In the genomic region with DNA sequence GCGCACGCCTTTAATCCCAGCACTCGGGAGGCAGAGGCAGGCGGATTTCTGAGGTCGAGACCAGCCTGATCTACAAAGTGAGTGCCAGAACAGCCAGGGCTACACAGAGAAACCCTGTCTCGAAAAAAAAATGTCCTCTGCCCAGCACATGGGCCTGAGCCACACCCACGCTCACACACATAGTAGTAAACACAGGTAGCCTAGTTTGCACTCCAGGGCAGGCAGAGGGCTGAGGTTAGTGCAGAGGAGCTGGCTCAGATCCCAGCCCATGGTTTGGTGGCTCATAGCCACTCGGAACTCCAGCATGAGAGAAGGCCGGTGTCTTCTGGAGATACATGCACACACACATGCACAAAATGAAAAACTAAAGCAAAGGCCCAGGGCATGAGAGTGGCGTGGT, we compare ENCODE assay signal across 22 mouse cellular contexts. TPM values are rescaled to one million over a fixed set of nuclear protein-coding genes. Genes with fewer than 3 reads are reported as not detected.
A peak's percentile ranks its signal among the peaks of the same experiment; 100 is the strongest.
DNase-seq lines count a peak whose midpoint lies in the region; ATAC-seq and TF ChIP-seq lines count a peak whose summit lies in the region.
"Had no signal": no experiment of that assay in that cellular context is flagged by ENCODE, and none has a peak within 500 bp of the region (broad histone marks: within the 10 kb centered on the region; RNA-seq: fewer than 3 reads in every experiment).

No protein-coding gene starts in this region.

- no peak overlapping the region for H3K9ac ChIP-seq in liver, adult 2 months (ENCODE audit: low read depth, low read length)
- H3K9ac ChIP-seq in liver, embryonic 11.5 days (ENCODE audit: low read depth, low read length): no peak overlapping the region
- no peak overlapping the region for H3K9ac ChIP-seq in liver, embryonic 16.5 days (ENCODE audit: low read depth, low read length)
- H3K9ac ChIP-seq in liver, postnatal 0 days (replicated peaks): no peak overlapping the region
- H3K9ac ChIP-seq in liver, embryonic 12.5 days: no peak overlapping the region

- ATAC-seq in liver, embryonic 11.5 days (replicated peaks; ENCODE audit: low FRiP score): no peak
- peak; percentile 65 for ATAC-seq in liver, embryonic 16.5 days (ENCODE audit: low read depth)
- peak; percentile 63 for ATAC-seq in liver, postnatal 0 days
- ATAC-seq in liver, embryonic 12.5 days: no peak
- ATAC-seq: activated CD4-positive, CD25-positive, alpha-beta regulatory T cell, adult 4 months; CD4-positive, CD25-positive, alpha-beta regulatory T cell, adult 4 months; Patski had no signal

- H3K9me3 ChIP-seq in liver, embryonic 11.5 days (ENCODE audit: control insufficient read depth, low read length): no peaks in the 10 kb centered on the region
- no peaks in the 10 kb centered on the region for H3K9me3 ChIP-seq in liver, embryonic 16.5 days (replicated peaks; ENCODE audit: control insufficient read depth, low read length)
- no peaks in the 10 kb centered on the region for H3K9me3 ChIP-seq in liver, postnatal 0 days (ENCODE audit: low read length)
- H3K9me3 ChIP-seq in liver, embryonic 12.5 days (replicated peaks): no peaks in the 10 kb centered on the region
- H3K9me3 ChIP-seq: G1E had no signal

- no peaks in the 10 kb centered on the region for H3K27me3 ChIP-seq in liver, adult 2 months (ENCODE audit: control insufficient read depth, insufficient read depth, low read length)
- no peaks in the 10 kb centered on the region for H3K27me3 ChIP-seq in liver, embryonic 11.5 days (replicated peaks; ENCODE audit: control insufficient read depth, insufficient read depth, low read length)
- H3K27me3 ChIP-seq in liver, embryonic 16.5 days (ENCODE audit: control insufficient read depth, insufficient read depth, low read depth, low read length): no peaks in the 10 kb centered on the region
- H3K27me3 ChIP-seq in liver, postnatal 0 days (ENCODE audit: insufficient read depth, low read length): no peaks in the 10 kb centered on the region
- no peaks in the 10 kb centered on the region for H3K27me3 ChIP-seq in liver, embryonic 12.5 days (replicated peaks)
- H3K27me3 ChIP-seq: CH12.LX, Patski had no signal

- no peak overlapping the region for H3K27ac ChIP-seq in liver, adult 2 months (replicated peaks; ENCODE audit: insufficient read depth, low read depth, low read length)
- H3K27ac ChIP-seq in liver, embryonic 11.5 days (ENCODE audit: low read depth, low read length): no peak overlapping the region
- no peak overlapping the region for H3K27ac ChIP-seq in liver, embryonic 16.5 days (ENCODE audit: low read length)
- no peak overlapping the region for H3K27ac ChIP-seq in liver, postnatal 0 days (ENCODE audit: low read depth)
- H3K27ac ChIP-seq in liver, embryonic 12.5 days: no peak overlapping the region

- H3K36me3 ChIP-seq in liver, adult 2 months (ENCODE audit: control insufficient read depth, insufficient read depth, low read length): peaks cover 2% of the 10 kb centered on the region; the same call in 1 of the 2 replicates
- H3K36me3 ChIP-seq in liver, embryonic 11.5 days (ENCODE audit: control insufficient read depth, insufficient read depth, low read length): peaks cover 19% of the 10 kb centered on the region
- H3K36me3 ChIP-seq in liver, embryonic 16.5 days (ENCODE audit: control insufficient read depth, insufficient read depth): peaks cover 5% of the 10 kb centered on the region
- peaks cover 17% of the 10 kb centered on the region; the same call in 1 of the 2 replicates for H3K36me3 ChIP-seq in liver, postnatal 0 days (replicated peaks; ENCODE audit: insufficient read depth, low read length)
- H3K36me3 ChIP-seq in liver, embryonic 12.5 days: peaks cover 56% of the 10 kb centered on the region

- H3K4me3 ChIP-seq in liver, adult 2 months (ENCODE audit: insufficient read depth, low read depth, low read length): no peak overlapping the region
- H3K4me3 ChIP-seq in liver, embryonic 11.5 days (ENCODE audit: low read depth, low read length): no peak overlapping the region
- no peak overlapping the region for H3K4me3 ChIP-seq in liver, embryonic 16.5 days (ENCODE audit: low read depth, low read length)
- no peak overlapping the region for H3K4me3 ChIP-seq in liver, postnatal 0 days (ENCODE audit: low read depth, low read length)
- H3K4me3 ChIP-seq in liver, embryonic 12.5 days: no peak overlapping the region

- TF ChIP-seq EP300 in liver, postnatal 0 days (IDR thresholded peaks at IDR 0.05; ENCODE audit: low read depth): no peak

- no peak for TF ChIP-seq POLR2A in liver, adult 2 months (IDR thresholded peaks at IDR 0.05; ENCODE audit: extremely low read depth, insufficient read depth, low read length)

- no peak for TF ChIP-seq CTCF in liver, adult 2 months (IDR thresholded peaks at IDR 0.05; ENCODE audit: low read depth, low read length)
- TF ChIP-seq CTCF in liver, postnatal 0 days (IDR thresholded peaks at IDR 0.05; ENCODE audit: low read depth): no peak

- H3K79me2 ChIP-seq in liver, adult 2 months (ENCODE audit: control insufficient read depth, insufficient read depth, low read length): no peaks in the 10 kb centered on the region

- H3K4me2 ChIP-seq in liver, embryonic 11.5 days: no peak overlapping the region
- no peak overlapping the region for H3K4me2 ChIP-seq in liver, embryonic 16.5 days (ENCODE audit: low read depth, low read length)
- no peak overlapping the region for H3K4me2 ChIP-seq in liver, postnatal 0 days (ENCODE audit: low read depth, low read length)
- no peak overlapping the region for H3K4me2 ChIP-seq in liver, embryonic 12.5 days

- 55% methylated on average over 10 of the region's 10 CpGs for WGBS in liver, adult 2 months
- 86% methylated on average over 10 of the region's 10 CpGs for WGBS in liver, embryonic 11.5 days
- WGBS in liver, embryonic 16.5 days (ENCODE audit: insufficient replicate concordance): 78% methylated on average over 10 of the region's 10 CpGs
- WGBS in liver, postnatal 0 days (ENCODE audit: insufficient replicate concordance): 74% methylated on average over 10 of the region's 10 CpGs
- 79% methylated on average over 10 of the region's 10 CpGs for WGBS in liver, embryonic 12.5 days (ENCODE audit: insufficient replicate concordance)

- no peaks in the 10 kb centered on the region for H3K4me1 ChIP-seq in liver, adult 2 months (ENCODE audit: control insufficient read depth, insufficient read depth, low read length)
- peaks cover 3% of the 10 kb centered on the region; the same call in 1 of the 2 replicates for H3K4me1 ChIP-seq in liver, embryonic 11.5 days (replicated peaks; ENCODE audit: control insufficient read depth, insufficient read depth, low read length)
- H3K4me1 ChIP-seq in liver, embryonic 16.5 days (ENCODE audit: control insufficient read depth, low read depth, low read length): no peaks in the 10 kb centered on the region
- no peaks in the 10 kb centered on the region for H3K4me1 ChIP-seq in liver, postnatal 0 days (ENCODE audit: insufficient read depth)
- no peaks in the 10 kb centered on the region for H3K4me1 ChIP-seq in liver, embryonic 12.5 days

- DNase-seq in kidney, adult 9 months: peak; percentile 13
- DNase-seq in kidney, postnatal 14 days: no peak
- DNase-seq in liver, adult 2 months (ENCODE audit: extremely low read depth, low read depth, low spot score): peak; percentile 68
- DNase-seq in liver, embryonic 11.5 days (ENCODE audit: low spot score): no peak
- DNase-seq in liver: no peak
- DNase-seq in liver, postnatal 0 days: peak; percentile 39
- DNase-seq: adrenal gland, adult 2 months; adrenal gland, adult 8-10 months; adrenal gland, postnatal 10 days; adrenal gland, postnatal 14 days; adrenal gland, postnatal 25 days; adrenal gland, postnatal 36 days; B cell, adult 2 months; cerebellum, adult 11 months; cerebellum, adult 11-12 months had no signal

RNA-seq across cellular contexts. Expression of gene Btbd2, which starts 9.9 kb away (rescaled TPM):
- total RNA-seq in liver, adult 2 months (2014; rRNA removed): 16.2 and 19.7 TPM in 2 replicates
- polyA plus RNA-seq in liver, adult 2 months (2012; rRNA removed): 36.1 and 36.8 TPM in 2 replicates
- 38.0 and 38.4 TPM in 2 replicates for polyA plus RNA-seq in liver, embryonic 11.5 days (2014; fragmentation: Nextera tagmentation; extraction: Ambion mirVana)
- 2.8 and 5.1 TPM in 2 replicates for polyA plus RNA-seq in liver, embryonic 16.5 days (2015; fragmentation: Nextera tagmentation; extraction: Ambion mirVana)
- 10.7 and 11.5 TPM in 2 replicates for polyA plus RNA-seq in liver, postnatal 0 days (2015; fragmentation: Nextera tagmentation; extraction: Ambion mirVana)
- 26.0 and 27.3 TPM in 2 replicates for polyA plus RNA-seq in liver, embryonic 12.5 days (2016; fragmentation: Nextera tagmentation; extraction: Ambion mirVana)

RNA-seq across cellular contexts. Expression of gene Csnk1g2, which starts 24.3 kb away (rescaled TPM):
- total RNA-seq in liver, adult 2 months (2014; rRNA removed): 54.4 and 56.1 TPM in 2 replicates
- 110 and 123 TPM in 2 replicates for polyA plus RNA-seq in liver, adult 2 months (2012; rRNA removed)
- 92.3 and 96.1 TPM in 2 replicates for polyA plus RNA-seq in liver, embryonic 11.5 days (2014; fragmentation: Nextera tagmentation; extraction: Ambion mirVana)
- polyA plus RNA-seq in liver, embryonic 16.5 days (2015; fragmentation: Nextera tagmentation; extraction: Ambion mirVana): 5.0 and 9.8 TPM in 2 replicates
- 41.4 and 45.8 TPM in 2 replicates for polyA plus RNA-seq in liver, postnatal 0 days (2015; fragmentation: Nextera tagmentation; extraction: Ambion mirVana)
- 106 TPM in 2 replicates for polyA plus RNA-seq in liver, embryonic 12.5 days (2016; fragmentation: Nextera tagmentation; extraction: Ambion mirVana)

RNA-seq across cellular contexts. Expression of gene Mknk2, which starts 31.0 kb away (rescaled TPM):
- 88.6 and 119 TPM in 2 replicates for total RNA-seq in liver, adult 2 months (2014; rRNA removed)
- 87.0 and 116 TPM in 2 replicates for polyA plus RNA-seq in liver, adult 2 months (2012; rRNA removed)
- polyA plus RNA-seq in liver, embryonic 11.5 days (2014; fragmentation: Nextera tagmentation; extraction: Ambion mirVana): 124 and 128 TPM in 2 replicates
- polyA plus RNA-seq in liver, embryonic 16.5 days (2015; fragmentation: Nextera tagmentation; extraction: Ambion mirVana): 41.5 and 54.4 TPM in 2 replicates
- 45.8 and 46.1 TPM in 2 replicates for polyA plus RNA-seq in liver, postnatal 0 days (2015; fragmentation: Nextera tagmentation; extraction: Ambion mirVana)
- polyA plus RNA-seq in liver, embryonic 12.5 days (2016; fragmentation: Nextera tagmentation; extraction: Ambion mirVana): 124 and 125 TPM in 2 replicates

RNA-seq across cellular contexts. Expression of gene Gm49322, which starts 41.1 kb away (rescaled TPM):
- total RNA-seq in liver, adult 2 months (2014; rRNA removed): 0.28 and 0.34 TPM in 2 replicates
- polyA plus RNA-seq in liver, adult 2 months (2012; rRNA removed): 0.54 and 0.70 TPM in 2 replicates
- polyA plus RNA-seq in liver, embryonic 11.5 days (2014; fragmentation: Nextera tagmentation; extraction: Ambion mirVana): 3.6 TPM in 2 replicates
- polyA plus RNA-seq in liver, embryonic 16.5 days (2015; fragmentation: Nextera tagmentation; extraction: Ambion mirVana): 1.2 and 1.5 TPM in 2 replicates
- 0.20 and 0.52 TPM in 2 replicates for polyA plus RNA-seq in liver, postnatal 0 days (2015; fragmentation: Nextera tagmentation; extraction: Ambion mirVana)
- polyA plus RNA-seq in liver, embryonic 12.5 days (2016; fragmentation: Nextera tagmentation; extraction: Ambion mirVana): 2.6 and 3.0 TPM in 2 replicates

RNA-seq across cellular contexts. Expression of gene Adat3, which starts 44.3 kb away (rescaled TPM):
- total RNA-seq in liver, adult 2 months (2014; rRNA removed): 0.28 and 1.4 TPM in 2 replicates
- polyA plus RNA-seq in liver, adult 2 months (2012; rRNA removed): 3.3 and 5.5 TPM in 2 replicates
- 9.7 TPM in 2 replicates for polyA plus RNA-seq in liver, embryonic 11.5 days (2014; fragmentation: Nextera tagmentation; extraction: Ambion mirVana)
- polyA plus RNA-seq in liver, embryonic 16.5 days (2015; fragmentation: Nextera tagmentation; extraction: Ambion mirVana): 3.2 and 3.7 TPM in 2 replicates
- 2.1 and 2.6 TPM in 2 replicates for polyA plus RNA-seq in liver, postnatal 0 days (2015; fragmentation: Nextera tagmentation; extraction: Ambion mirVana)
- polyA plus RNA-seq in liver, embryonic 12.5 days (2016; fragmentation: Nextera tagmentation; extraction: Ambion mirVana): 7.0 and 7.4 TPM in 2 replicates

Comparison
In these comparisons a context has a peak if more than half of its experiments do, and no peak if none do; other contexts are left out.
1. DNase-seq: peak in kidney, adult 9 months (single experiment), liver, adult 2 months (single experiment) and liver, postnatal 0 days (single experiment); none in kidney, postnatal 14 days (single experiment), liver, embryonic 11.5 days (single experiment) and liver (single experiment).
2. ATAC-seq: peak in liver, embryonic 16.5 days (single experiment) and liver, postnatal 0 days (single experiment); none in liver, embryonic 11.5 days (single experiment) and liver, embryonic 12.5 days (single experiment).